Mouse (Mus musculus): Measurements from ENCODE around the gene Gm10644. TPM values are rescaled to one million over a fixed set of nuclear protein-coding genes. Genes with fewer than 3 reads are reported as not detected.
"Not testable (repeated sequence)": the region's sequence is repeated elsewhere in the genome, so short reads cannot be mapped to it uniquely, and the experiment has no call there.

Gene Gm10644
- total RNA-seq (2022), result 1 to 10 TPM in 1 of 4 experiments, under 1 TPM in 3; 0.22 to 1.1 (median 0.66) TPM

GRCm38 (mm10) chr8:83955106-83955957 lies at the start of gene Gm10644, which contains the start of gene Asf1b:
Gm10644 (minus strand) TSS chr8:83955205.
Asf1b (plus strand) TSS chr8:83955507.
- peak; percentile 99 for DNase-seq (ENCODE audit: low spot score in 2 of 2)

- DNase-seq (ENCODE audit: low spot score in 2 of 2), result peak; percentile 92
These were observed 49.7 kb upstream of the Gm10644 start for GRCm38 (mm10) chr8:84004533-84005201.

GRCm38 (mm10) chr8:84003612-84004246 lies 48.7 kb upstream of the Gm10644 start:
- DNase-seq (ENCODE audit: low spot score in 2 of 2), result no peak

GRCm38 (mm10) chr8:84002957-84003611 lies 48.1 kb upstream of the Gm10644 start:
- no peak for DNase-seq (ENCODE audit: low spot score in 2 of 2)

- DNase-seq (ENCODE audit: low spot score in 2 of 2), result no peak
These were observed 46.4 kb upstream of the Gm10644 start, which contains the start of gene 1700067K01Rik for GRCm38 (mm10) chr8:84001281-84002000. 1700067K01Rik (plus strand) TSS chr8:84001502.

GRCm38 (mm10) chr8:83999825-84000224 lies 44.8 kb upstream of the Gm10644 start:
- no peak for DNase-seq (ENCODE audit: low spot score in 2 of 2)

- DNase-seq (ENCODE audit: low spot score in 2 of 2), result no peak
These were observed 44.2 kb upstream of the Gm10644 start for GRCm38 (mm10) chr8:83999057-83999705.

GRCm38 (mm10) chr8:83998231-83999056 lies 43.4 kb upstream of the Gm10644 start:
- DNase-seq (ENCODE audit: low spot score in 2 of 2), result no peak

GRCm38 (mm10) chr8:83997511-83998141 lies 42.6 kb upstream of the Gm10644 start, which contains the start of gene Samd1:
Samd1 (plus strand) TSS chr8:83997672.
- DNase-seq (ENCODE audit: low spot score in 2 of 2), result no peak

GRCm38 (mm10) chr8:83996567-83997505 lies 41.8 kb upstream of the Gm10644 start:
- peak; percentile 66 to 73 for DNase-seq (ENCODE audit: low spot score in 2 of 2)

- no peak for DNase-seq (ENCODE audit: low spot score in 2 of 2)
These were observed 41.0 kb upstream of the Gm10644 start for GRCm38 (mm10) chr8:83995973-83996372.

- DNase-seq (ENCODE audit: low spot score in 2 of 2), result no peak
These were observed 39.0 kb upstream of the Gm10644 start for GRCm38 (mm10) chr8:83994030-83994429.

- no peak for DNase-seq (ENCODE audit: low spot score in 2 of 2)
These were observed 37.5 kb upstream of the Gm10644 start for GRCm38 (mm10) chr8:83992488-83992887.

GRCm38 (mm10) chr8:83990170-83990569 lies 35.2 kb upstream of the Gm10644 start:
- no peak for DNase-seq (ENCODE audit: low spot score in 2 of 2)

- no peak for DNase-seq (ENCODE audit: low spot score in 2 of 2)
These were observed 34.2 kb upstream of the Gm10644 start for GRCm38 (mm10) chr8:83989243-83989642.

- not testable (repeated sequence) for DNase-seq (ENCODE audit: low spot score in 2 of 2)
These were observed 28.2 kb upstream of the Gm10644 start for GRCm38 (mm10) chr8:83983222-83983621.

- DNase-seq (ENCODE audit: low spot score in 2 of 2), result no peak
These were observed 27.4 kb upstream of the Gm10644 start for GRCm38 (mm10) chr8:83982449-83982848.

GRCm38 (mm10) chr8:83981533-83981932 lies 26.5 kb upstream of the Gm10644 start:
- no peak for DNase-seq (ENCODE audit: low spot score in 2 of 2)

Data from layer of hippocampus, adult 8-10 months (tissue).